Mouse (Mus musculus) bone marrow, adult 2 months (tissue): ENCODE data around the gene Lenep. TPM values are rescaled to one million over a fixed set of nuclear protein-coding genes. Genes with fewer than 3 reads are reported as not detected.

ENCODE experiments used
- H3K27ac ChIP-seq: fragments of 200-500 bp; 2 replicates; pipeline ENCODE4 v1.5.1; 2012; ENCODE audit warnings: low read depth, mild to moderate bottlenecking, control low read depth, inconsistent platforms, low read length; ENCODE audit not compliant: control insufficient read depth, poor library complexity, insufficient read depth
- H3K4me1 ChIP-seq: fragments of 200-500 bp; 2 replicates; pipeline ENCODE4 v1.6.1; 2011; ENCODE audit warnings: low read length; ENCODE audit not compliant: control insufficient read depth, insufficient read depth
- H3K4me3 ChIP-seq: fragments of 200-500 bp; replicated peaks from 2 replicates; pipeline ENCODE3; 2011; ENCODE audit warnings: mild to moderate bottlenecking, low read depth, low read length, control low read depth; ENCODE audit not compliant: control insufficient read depth
- CTCF ChIP-seq: fragments of 200-500 bp; IDR thresholded peaks from 2 replicates; pipeline ENCODE4 v1.5.1; 2011; ENCODE audit warnings: low read length, control low read depth; ENCODE audit not compliant: control insufficient read depth, insufficient read depth
- POLR2A ChIP-seq: fragments of 200-500 bp; IDR thresholded peaks from 2 replicates; pipeline ENCODE4 v1.6.1; 2011; ENCODE audit warnings: low read depth, mild to moderate bottlenecking, control low read depth, low read length, borderline replicate concordance; ENCODE audit not compliant: control insufficient read depth
- WGBS: fragments of 180-500 bp; shearing (Covaris S2); methylation state at CpG from one replicate; pipeline ENCODE4 v1.1.7; 2018; 5-methylcytosine and 5-hydroxymethylcytosine counted together
- polyA plus RNA-seq: library from polyadenylated mRNA; stranded (reverse); fragments of >200 nt; gene quantifications from 2 replicates; pipeline ENCODE4 v1.2.4, GENCODE M21; 2011; ENCODE audit warnings: low replicate concordance; ENCODE audit not compliant: missing spikeins, insufficient read depth, insufficient read length

The Lenep gene
- polyA plus RNA-seq, 1 experiment: not detected

DNA sequence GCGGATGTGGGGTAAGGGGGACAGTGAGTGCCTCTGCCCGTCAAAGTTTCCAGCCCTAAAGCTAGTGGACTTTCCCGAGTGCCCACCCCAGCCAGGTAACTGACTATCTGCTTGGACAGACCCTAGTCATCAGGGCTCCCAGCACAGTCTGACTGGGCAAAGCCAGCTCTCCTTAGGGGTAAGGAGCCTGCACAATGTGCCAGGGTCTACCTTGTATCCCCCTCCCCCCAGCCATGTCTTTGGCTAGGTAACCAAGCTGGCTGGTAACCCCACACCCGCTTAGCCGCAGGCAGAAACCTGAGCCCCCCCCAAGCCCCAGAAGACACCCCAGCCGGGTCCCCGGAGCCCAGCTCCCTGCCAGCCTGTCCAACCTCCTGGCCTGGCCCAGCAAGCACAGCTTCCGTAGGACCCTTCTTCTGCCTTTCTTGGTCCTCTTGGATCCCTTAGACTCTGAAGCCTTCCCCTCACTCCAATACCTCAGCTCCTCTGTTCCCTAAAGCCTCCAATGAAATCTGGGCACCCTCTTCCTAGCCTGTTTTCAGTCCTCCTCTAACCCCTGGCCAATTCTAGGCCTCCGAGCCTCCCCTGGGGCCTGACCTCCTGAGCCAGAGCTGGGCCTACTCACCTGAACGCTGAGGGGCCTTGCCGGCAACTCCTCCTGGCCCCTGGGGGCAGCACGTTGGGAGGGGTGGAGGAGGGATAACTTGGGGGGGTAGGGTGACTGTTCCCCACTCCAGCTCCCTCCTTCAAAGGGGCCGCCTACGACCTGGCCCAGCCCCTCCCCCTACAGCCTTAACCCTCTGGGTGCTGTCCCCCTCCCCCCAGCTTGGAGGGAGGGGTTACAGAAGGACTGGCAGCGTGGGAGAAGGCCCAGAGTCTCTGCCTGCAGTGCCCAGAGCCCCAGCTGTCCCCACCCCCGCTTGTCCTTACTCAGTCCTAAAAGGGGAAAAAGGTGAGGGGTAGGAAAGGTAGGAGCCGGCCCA is 15.9 kb downstream of the Lenep start:
- H3K4me1 ChIP-seq: peaks cover 2% of the 10 kb centered on the region
- TF ChIP-seq POLR2A (no peak), CTCF (no peak)
- peak overlapping the region; percentile 67 for H3K4me3 ChIP-seq
- 62% methylated on average over 17 of the region's 17 CpGs for WGBS
- peak overlapping the region; percentile 93 for H3K27ac ChIP-seq

- peak overlapping the region; percentile 54 for H3K4me3 ChIP-seq
- H3K27ac ChIP-seq: peak overlapping the region; percentile 75
- H3K4me1 ChIP-seq: peaks cover 2% of the 10 kb centered on the region
- 7% methylated on average over 11 of the region's 11 CpGs for WGBS
- TF ChIP-seq POLR2A: peak; percentile 40; the same call in 1 of the 2 replicates
- no peak for TF ChIP-seq CTCF
These were observed 17.1 kb downstream of the Lenep start for GRCm38 (mm10) chr3:89385451-89385850.

GRCm38 (mm10) chr3:89384331-89385076 is 18.1 kb downstream of the Lenep start:
- Histone ChIP-seq H3K4me3 (peak overlapping the region; percentile 54), H3K4me1 (peaks cover 6% of the 10 kb centered on the region), H3K27ac (peak overlapping the region; percentile 75)
- TF ChIP-seq POLR2A (no peak), CTCF (no peak)
- 69% methylated on average over 12 of the region's 12 CpGs for WGBS

GRCm38 (mm10) chr3:89383651-89384255 is 18.8 kb downstream of the Lenep start:
- Histone ChIP-seq H3K4me3 (no peak overlapping the region), H3K4me1 (peaks cover 6% of the 10 kb centered on the region), H3K27ac (no peak overlapping the region)
- WGBS: 82% methylated on average over 5 of the region's 5 CpGs
- TF ChIP-seq POLR2A: no peak
- TF ChIP-seq CTCF: no peak

GRCm38 (mm10) chr3:89382950-89383349 is 19.6 kb downstream of the Lenep start:
- H3K4me3 ChIP-seq: no peak overlapping the region
- WGBS: 83% methylated on average over 5 of the region's 5 CpGs
- H3K4me1 ChIP-seq: peaks cover 6% of the 10 kb centered on the region
- TF ChIP-seq POLR2A: no peak
- TF ChIP-seq CTCF: no peak
- no peak overlapping the region for H3K27ac ChIP-seq

- H3K4me1 ChIP-seq: peaks cover 6% of the 10 kb centered on the region
- WGBS: 78% methylated on average over 9 of the region's 9 CpGs
- H3K4me3 ChIP-seq: no peak overlapping the region
- TF ChIP-seq CTCF (no peak), POLR2A (no peak)
- no peak overlapping the region for H3K27ac ChIP-seq
These were observed 20.3 kb downstream of the Lenep start for GRCm38 (mm10) chr3:89382033-89382882.

- TF ChIP-seq CTCF (no peak), POLR2A (no peak)
- Histone ChIP-seq H3K4me3 (no peak overlapping the region), H3K4me1 (peaks cover 6% of the 10 kb centered on the region), H3K27ac (no peak overlapping the region)
- WGBS: 92% methylated on average over 11 of the region's 11 CpGs
These were observed 21.4 kb downstream of the Lenep start for GRCm38 (mm10) chr3:89381233-89381632.
